Mouse (Mus musculus) heart, postnatal 0 days (tissue): Measurements from ENCODE around the gene Lrrc4.

ENCODE experiments used
- CTCF ChIP-seq: IDR thresholded peaks from 2 replicates; pipeline ENCODE4 v1.5.1; 2016; ENCODE audit warnings: antibody characterized with exemption, control low read depth, low read depth
- EP300 ChIP-seq: IDR thresholded peaks from 2 replicates; pipeline ENCODE4 v1.6.1; 2016; ENCODE audit warnings: antibody characterized with exemption, low read depth

DNA sequence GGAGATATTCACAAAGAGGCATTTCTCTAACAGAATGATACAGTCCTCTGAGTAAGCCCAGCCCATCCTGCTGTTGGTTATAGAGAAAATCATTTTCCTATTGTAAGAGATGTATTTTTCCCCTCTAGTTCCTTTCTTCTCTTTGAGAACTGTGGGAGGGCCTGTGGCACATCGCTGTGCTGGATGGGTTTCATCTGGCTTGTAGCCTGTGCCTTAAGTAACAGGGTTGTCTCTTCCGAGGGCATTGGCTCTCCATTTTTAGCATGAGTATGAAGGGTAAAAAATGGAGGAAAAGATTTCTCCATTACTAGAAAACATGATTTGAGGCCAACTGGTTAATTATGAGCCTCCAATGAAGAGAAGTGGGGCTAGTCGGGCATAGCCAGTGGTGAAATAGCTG lies 216.1 kb downstream of the Lrrc4 start:
- TF ChIP-seq CTCF, result no peak
- TF ChIP-seq EP300, result no peak
